Mouse (Mus musculus): Measurements from ENCODE around the gene 2310011J03Rik. TPM values are rescaled to one million over a fixed set of nuclear protein-coding genes. Genes with fewer than 3 reads are reported as not detected.

2310011J03Rik gene
- total and polyA plus RNA-seq, 3 experiments: 65.7 to 81.5 TPM; not detected in 1

- Histone ChIP-seq H3K4me3 (ENCODE audit: control insufficient read depth in 1 of 2, insufficient read depth in 1 of 2, low read depth in 2 of 2, low read length in 2 of 2) (no peak overlapping the region), H3K9me3 (replicated peaks; ENCODE audit: insufficient read depth, low read length) (no peaks in the 10 kb centered on the region), H3K4me1 (ENCODE audit: control insufficient read depth in 1 of 2, insufficient read depth in 2 of 2, low read length in 2 of 2) (no peaks in the 10 kb centered on the region), H3K36me3 (ENCODE audit: control insufficient read depth in 1 of 2, insufficient read depth in 2 of 2, low read length in 2 of 2) (peaks cover 0 to 20% of the 10 kb centered on the region in 2 experiments; a peak in 2 of 4 replicates), H3K9ac (ENCODE audit: control insufficient read depth, low read depth, low read length, poor library complexity, severe bottlenecking) (no peak overlapping the region), H3K27me3 (ENCODE audit: control insufficient read depth in 1 of 2, insufficient read depth in 2 of 2, low read length in 2 of 2) (no peaks in the 10 kb centered on the region), H3K79me2 (ENCODE audit: control insufficient read depth, insufficient read depth, low read length, poor library complexity) (no peaks in the 10 kb centered on the region), H3K27ac (ENCODE audit: control insufficient read depth, low read depth, low read length) (no peak overlapping the region)
- DNase-seq (ENCODE audit: low read depth, low spot score): no peak
- TF ChIP-seq HCFC1 (IDR thresholded peaks at IDR 0.05; ENCODE audit: low read depth, low read length): no peak
- no peak for TF ChIP-seq ZMIZ1 (IDR thresholded peaks at IDR 0.05; ENCODE audit: low read depth, low read length)
- TF ChIP-seq TBP (IDR thresholded peaks at IDR 0.05; ENCODE audit: low read depth, low read length): no peak
- no peak; a peak in 1 of 4 replicates for TF ChIP-seq POLR2A (IDR thresholded peaks at IDR 0.05; ENCODE audit: control insufficient read depth in 1 of 2, insufficient read depth in 1 of 2, low read depth in 1 of 2, low read length in 2 of 2, poor library complexity in 1 of 2)
- no peak for TF ChIP-seq MYB (IDR thresholded peaks at IDR 0.05; ENCODE audit: low read depth, low read length)
- TF ChIP-seq KAT2A (conservative IDR thresholded peaks at IDR 0.05; ENCODE audit: low read depth, low read length): no peak
- no peak for TF ChIP-seq RAD21 (IDR thresholded peaks at IDR 0.05; ENCODE audit: low read depth, low read length)
- TF ChIP-seq MYC (IDR thresholded peaks at IDR 0.05; ENCODE audit: low read depth, low read length): no peak
- no peak for TF ChIP-seq GATA1 (IDR thresholded peaks at IDR 0.05; ENCODE audit: low read depth, low read length)
- TF ChIP-seq MAZ (IDR thresholded peaks at IDR 0.05; ENCODE audit: low read depth, low read length): no peak
- TF ChIP-seq NRF1 (IDR thresholded peaks at IDR 0.05; ENCODE audit: insufficient read depth, low read depth, low read length, poor library complexity, severe bottlenecking): no peak
- TF ChIP-seq TAL1 (IDR thresholded peaks at IDR 0.05; ENCODE audit: low read length): no peak
- TF ChIP-seq POLR2AphosphoS2 (IDR thresholded peaks at IDR 0.05; ENCODE audit: low read length): no peak
- no peak for TF ChIP-seq MAX (IDR thresholded peaks at IDR 0.05; ENCODE audit: low read length)
- TF ChIP-seq CTCF (IDR thresholded peaks at IDR 0.05 in 2 of 3, conservative IDR thresholded peaks at IDR 0.05 in 1 of 3; ENCODE audit: control insufficient read depth in 1 of 3, insufficient read depth in 1 of 3, low read depth in 2 of 3, low read length in 3 of 3, poor library complexity in 1 of 3, severe bottlenecking in 1 of 3): no peak
- no peak for TF ChIP-seq JUND (IDR thresholded peaks at IDR 0.05; ENCODE audit: low read depth, low read length)
- no peak for TF ChIP-seq MEF2A (IDR thresholded peaks at IDR 0.05; ENCODE audit: extremely low read depth, insufficient replicate concordance, low read depth, low read length, poor library complexity, severe bottlenecking)
- no peak for TF ChIP-seq CHD1 (IDR thresholded peaks at IDR 0.05; ENCODE audit: low read depth, low read length)
- no peak for TF ChIP-seq POLR2AphosphoS5 (IDR thresholded peaks at IDR 0.05; ENCODE audit: borderline replicate concordance, low read depth, low read length)
These were observed 37.6 kb downstream of the 2310011J03Rik start for GRCm38 (mm10) chr10:80282481-80283441.

- Histone ChIP-seq H3K4me3 (ENCODE audit: control insufficient read depth in 1 of 2, insufficient read depth in 1 of 2, low read depth in 2 of 2, low read length in 2 of 2) (no peak overlapping the region), H3K27me3 (ENCODE audit: control insufficient read depth in 1 of 2, insufficient read depth in 2 of 2, low read length in 2 of 2) (no peaks in the 10 kb centered on the region), H3K9ac (ENCODE audit: control insufficient read depth, low read depth, low read length, poor library complexity, severe bottlenecking) (no peak overlapping the region), H3K27ac (ENCODE audit: control insufficient read depth, low read depth, low read length) (no peak overlapping the region), H3K36me3 (ENCODE audit: control insufficient read depth in 1 of 2, insufficient read depth in 2 of 2, low read length in 2 of 2) (peaks cover 0 to 19% of the 10 kb centered on the region in 2 experiments; a peak in 2 of 4 replicates), H3K4me1 (ENCODE audit: control insufficient read depth in 1 of 2, insufficient read depth in 2 of 2, low read length in 2 of 2) (no peaks in the 10 kb centered on the region), H3K79me2 (ENCODE audit: control insufficient read depth, insufficient read depth, low read length, poor library complexity) (no peaks in the 10 kb centered on the region), H3K9me3 (replicated peaks; ENCODE audit: insufficient read depth, low read length) (no peaks in the 10 kb centered on the region)
- TF ChIP-seq CHD1 (IDR thresholded peaks at IDR 0.05; ENCODE audit: low read depth, low read length) (no peak), USF1 (IDR thresholded peaks at IDR 0.05; ENCODE audit: low read depth, low read length) (no peak), ZMIZ1 (IDR thresholded peaks at IDR 0.05; ENCODE audit: low read depth, low read length) (no peak), POLR2A (IDR thresholded peaks at IDR 0.05; ENCODE audit: control insufficient read depth in 1 of 2, insufficient read depth in 1 of 2, low read depth in 1 of 2, low read length in 2 of 2, poor library complexity in 1 of 2) (0 out of 4 replicates have a peak, but pooled peaks of 1 of the 2 experiments have one; percentile 7)
- no peak for DNase-seq (ENCODE audit: low read depth, low spot score)
These were observed 38.4 kb downstream of the 2310011J03Rik start for GRCm38 (mm10) chr10:80281921-80282371.

Measured in MEL (cell line).